Mouse (Mus musculus) lung, postnatal 0 days (tissue): ENCODE measurements around the gene Ptk7.
A peak's percentile ranks its signal among the peaks of the same experiment; 100 is the strongest.

Source experiments
- CTCF ChIP-seq: IDR thresholded peaks from 2 replicates; pipeline ENCODE4 v1.5.1; 2016; ENCODE audit warnings: antibody characterized with exemption, mild to moderate bottlenecking
- EP300 ChIP-seq: IDR thresholded peaks from 2 replicates; pipeline ENCODE4 v1.6.1; 2016; ENCODE audit warnings: antibody characterized with exemption, mild to moderate bottlenecking, control low read depth

GRCm38 (mm10) chr17:46650232-46651031 lies 21.1 kb upstream of the Ptk7 start, which contains the start of gene Cul7:
- TF ChIP-seq CTCF (peak; percentile 22), EP300 (peak; percentile 80)
